Mouse (Mus musculus) megakaryocyte, embryonic 14.5 days (primary cell): ENCODE data around the gene Nr1h4.

Source experiments
- FLI1 ChIP-seq: IDR thresholded peaks from 2 replicates; pipeline ENCODE4 v1.6.1; 2012; ENCODE audit warnings: low read length, inconsistent platforms, mixed read lengths
- GATA1 ChIP-seq: IDR thresholded peaks from 3 replicates; pipeline ENCODE4 v1.6.1; 2012; ENCODE audit warnings: mixed read lengths, low read length, inconsistent platforms, borderline replicate concordance

GRCm38 (mm10) chr10:89532929-89533727, at the start of gene Nr1h4:
- TF ChIP-seq GATA1 (no peak), FLI1 (no peak)
